Mouse (Mus musculus): ENCODE measurements around the gene Mcemp1.

- no peak for TF ChIP-seq POLR2A (IDR thresholded peaks at IDR 0.05; ENCODE audit: low read depth, low read length)
- TF ChIP-seq CTCF (conservative IDR thresholded peaks at IDR 0.05; ENCODE audit: insufficient read depth, insufficient read length, low read depth, low read length), result no peak
Observed at GRCm38 (mm10) chr8:3665507-3665906, at the start of gene Mcemp1.

All from kidney, adult 2 months (tissue).